Mouse (Mus musculus) intestine, postnatal 0 days (tissue): Measurements from ENCODE around the gene Gm43951. TPM values are rescaled to one million over a fixed set of nuclear protein-coding genes. Genes with fewer than 3 reads are reported as not detected.

ENCODE experiments used
- ATAC-seq: fragments of 200-750 bp; cut with Nextera tagmentation; 2 replicates; pipeline ENCODE4 v1.8.0; 2017; ENCODE audit warnings: mild to moderate bottlenecking, moderate TSS enrichment, moderate library complexity
- H3K27ac ChIP-seq: fragments of 300-500 bp; sonication (generic); 2 replicates; pipeline ENCODE4 v1.5.1; 2014; ENCODE audit warnings: mild to moderate bottlenecking, low read depth, low read length, moderate library complexity
- H3K27me3 ChIP-seq: fragments of 300-500 bp; sonication (generic); replicated peaks from 2 replicates; pipeline ENCODE4 v1.6.1; 2014; ENCODE audit warnings: low read length, mixed read lengths; ENCODE audit not compliant: control insufficient read depth, insufficient read depth
- H3K36me3 ChIP-seq: fragments of 300-500 bp; sonication (generic); 2 replicates; pipeline ENCODE4 v1.6.1; 2014; ENCODE audit warnings: mild to moderate bottlenecking, moderate library complexity; ENCODE audit not compliant: control insufficient read depth, insufficient read depth
- H3K4me1 ChIP-seq: fragments of 300-500 bp; sonication (generic); replicated peaks from 2 replicates; pipeline ENCODE4 v1.6.1; 2014; ENCODE audit warnings: antibody characterized with exemption, low read length, mixed read lengths; ENCODE audit not compliant: control insufficient read depth, insufficient read depth
- H3K4me2 ChIP-seq: fragments of 300-500 bp; sonication (generic); replicated peaks from 2 replicates; pipeline ENCODE4 v1.6.1; 2014; ENCODE audit warnings: low read depth, mild to moderate bottlenecking, moderate library complexity
- H3K4me3 ChIP-seq: fragments of 300-500 bp; sonication (generic); 2 replicates; pipeline ENCODE4 v1.5.1; 2014; ENCODE audit warnings: low read depth, low read length
- H3K9ac ChIP-seq: fragments of 300-500 bp; sonication (generic); 2 replicates; pipeline ENCODE4 v1.6.1; 2014; ENCODE audit warnings: mild to moderate bottlenecking, low read depth, low read length
- H3K9me3 ChIP-seq: fragments of 300-500 bp; sonication (generic); 2 replicates; pipeline ENCODE4 v1.6.1; 2016; ENCODE audit warnings: mixed run types; ENCODE audit not compliant: control insufficient read depth
- CTCF ChIP-seq: sonication (generic); IDR thresholded peaks from 2 replicates; pipeline ENCODE4 v1.5.1; 2016; ENCODE audit warnings: low read depth, mild to moderate bottlenecking, control low read depth, antibody characterized with exemption, moderate library complexity
- WGBS: fragments of 180-500 bp; shearing (Covaris S2); extraction: QIAGEN DNeasy Blood & Tissue Kit; methylation state at CpG from one replicate; pipeline ENCODE4 v1.1.7; 2014; 5-methylcytosine and 5-hydroxymethylcytosine counted together
- polyA plus RNA-seq: library from polyadenylated mRNA; unstranded; fragments of >200 nt; fragmentation: Nextera tagmentation; extraction: Ambion mirVana; gene quantifications from 2 replicates; pipeline ENCODE4 v1.2.1, GENCODE M21; 2015

Gm43951 gene
- polyA plus RNA-seq, 1 experiment from 2014 or later = not detected

- Histone ChIP-seq H3K27ac (peak within 1 kb of the TSS; percentile 91), H3K36me3 (peaks cover 24% of the 10 kb centered on the region), H3K9ac (peak within 1 kb of the TSS; percentile 67), H3K9me3 (no peaks in the 10 kb centered on the region), H3K4me2 (peak within 1 kb of the TSS; percentile 89), H3K4me1 (0 out of 2 replicates have a peak, but pooled peaks cover 5% of the 10 kb centered on the region), H3K27me3 (no peaks in the 10 kb centered on the region), H3K4me3 (peak within 1 kb of the TSS; percentile 89)
- TF ChIP-seq CTCF = 0 out of 2 replicates have a peak, but pooled peaks have one; percentile 16
- peak; percentile 88 for ATAC-seq
- WGBS = under 1% methylated on average over 42 of the region's 42 CpGs
Measured at GRCm38 (mm10) chr11:72207204-72207833, 679 bp upstream of the Gm43951 start, which contains the start of the genes 4933427D14Rik and Txndc17. Gene 4933427D14Rik (minus strand): TSS chr11:72207459. Gene Txndc17 (plus strand): TSS chr11:72207547.

- no peak for ATAC-seq
- WGBS = 90% methylated on average over 6 of the region's 6 CpGs
- TF ChIP-seq CTCF = no peak
- H3K36me3 ChIP-seq = peaks cover 15% of the 10 kb centered on the region
- no peak overlapping the region for H3K4me3 ChIP-seq
- 0 out of 2 replicates have a peak, but pooled peaks cover 5% of the 10 kb centered on the region for H3K4me1 ChIP-seq
- H3K4me2 ChIP-seq = no peak overlapping the region
- no peaks in the 10 kb centered on the region for H3K9me3 ChIP-seq
- H3K27ac ChIP-seq = no peak overlapping the region
- no peaks in the 10 kb centered on the region for H3K27me3 ChIP-seq
- 0 out of 2 replicates have a peak overlapping the region, but pooled peaks have one; percentile 31 for H3K9ac ChIP-seq
Measured at GRCm38 (mm10) chr11:72205256-72205655, 1.4 kb downstream of the Gm43951 start.

GRCm38 (mm10) chr11:72203440-72203839 is 3.2 kb downstream of the Gm43951 start:
- H3K4me2 ChIP-seq = no peak overlapping the region
- TF ChIP-seq CTCF = no peak
- WGBS = 70% methylated on average over 1 of the region's 1 CpGs

GRCm38 (mm10) chr11:72196506-72196905 is 10.1 kb downstream of the Gm43951 start:
- Histone ChIP-seq H3K36me3 (peaks cover 35% of the 10 kb centered on the region), H3K9me3 (no peaks in the 10 kb centered on the region), H3K4me2 (no peak overlapping the region), H3K4me1 (no peaks in the 10 kb centered on the region), H3K27ac (peak overlapping the region; percentile 35; the same call in 1 of the 2 replicates), H3K9ac (no peak overlapping the region), H3K27me3 (no peaks in the 10 kb centered on the region), H3K4me3 (no peak overlapping the region)
- TF ChIP-seq CTCF = no peak
- no peak for ATAC-seq
- 81% methylated on average over 8 of the region's 8 CpGs for WGBS

More at GRCm38 (mm10) chr11:72203440-72203839, 3.2 kb downstream of the Gm43951 start:
- Histone ChIP-seq H3K4me3 (no peak overlapping the region), H3K27ac (no peak overlapping the region), H3K9ac (no peak overlapping the region), H3K27me3 (no peaks in the 10 kb centered on the region), H3K9me3 (no peaks in the 10 kb centered on the region), H3K36me3 (peaks cover 12% of the 10 kb centered on the region), H3K4me1 (0 out of 2 replicates have a peak, but pooled peaks cover 5% of the 10 kb centered on the region)
- ATAC-seq = no peak

GRCm38 (mm10) chr11:72194259-72194658 is 12.4 kb downstream of the Gm43951 start:
- 66% methylated on average over 2 of the region's 2 CpGs for WGBS
- TF ChIP-seq CTCF = no peak
- H3K4me3 ChIP-seq = no peak overlapping the region
- ATAC-seq = no peak
- H3K9ac ChIP-seq = no peak overlapping the region
- peaks cover 45% of the 10 kb centered on the region for H3K36me3 ChIP-seq
- H3K4me2 ChIP-seq = no peak overlapping the region
- no peaks in the 10 kb centered on the region for H3K4me1 ChIP-seq
- H3K27ac ChIP-seq = no peak overlapping the region
- H3K9me3 ChIP-seq = no peaks in the 10 kb centered on the region
- no peaks in the 10 kb centered on the region for H3K27me3 ChIP-seq

GRCm38 (mm10) chr11:72190857-72191256 is 15.8 kb downstream of the Gm43951 start:
- no peak overlapping the region for H3K4me2 ChIP-seq
- peaks cover 45% of the 10 kb centered on the region for H3K36me3 ChIP-seq

More at GRCm38 (mm10) chr11:72190857-72191256, 15.8 kb downstream of the Gm43951 start:
- TF ChIP-seq CTCF = no peak
- Histone ChIP-seq H3K9me3 (no peaks in the 10 kb centered on the region), H3K4me3 (no peak overlapping the region), H3K9ac (no peak overlapping the region), H3K27ac (no peak overlapping the region), H3K27me3 (no peaks in the 10 kb centered on the region), H3K4me1 (no peaks in the 10 kb centered on the region)
- 84% methylated on average over 1 of the region's 1 CpGs for WGBS
- no peak for ATAC-seq
